Mouse (Mus musculus): Measurements from ENCODE around the gene Naif1. TPM values are rescaled to one million over a fixed set of nuclear protein-coding genes. Genes with fewer than 3 reads are reported as not detected.

Naif1 gene
- total and polyA plus RNA-seq, 3 experiments: 2.7 to 6.5 (median 3.5) TPM

DNA sequence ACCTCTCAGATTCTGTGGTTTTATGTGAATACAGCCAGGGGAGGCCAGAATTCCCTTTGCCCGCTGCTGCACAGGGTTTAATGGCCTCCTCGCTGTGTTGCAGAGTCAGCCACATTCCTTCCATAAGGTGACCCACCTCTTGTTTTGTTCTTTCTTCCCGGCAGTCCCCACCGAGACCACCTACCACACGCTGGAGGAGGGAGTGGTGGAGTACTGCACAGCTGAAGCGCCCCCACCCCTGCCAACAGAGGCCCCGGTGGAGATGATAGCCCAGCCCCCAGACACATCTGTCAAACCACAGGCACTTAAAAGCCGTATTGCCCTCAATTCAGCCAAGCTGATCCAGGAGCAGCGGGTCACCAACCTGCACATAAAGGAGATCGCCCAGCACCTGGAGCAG is 4.4 kb downstream of the Naif1 start:
- H3K4me3 ChIP-seq (replicated peaks in 1 of 3; ENCODE audit: low read depth in 2 of 3, low read length in 2 of 3, poor library complexity in 1 of 3): no peak overlapping the region
- in situ Hi-C loops (cut with MboI; ENCODE audit: low pct_ligation_motif_present, low pct_unique_long_range_greater_than_20kb, low sequenced_read_pairs): loop anchor here (5.0 kb wide), 2 partner anchors 33 to 37 kb away; no protein-coding TSS in a partner anchor
- H3K27ac ChIP-seq (ENCODE audit: insufficient read depth, low read depth): no peak overlapping the region

GRCm38 (mm10) chr2:32455101-32455500 is 4.8 kb downstream of the Naif1 start:
- Histone ChIP-seq H3K9me3 (replicated peaks; ENCODE audit: low read length) (peaks cover 3% of the 10 kb centered on the region), H3K9ac (ENCODE audit: insufficient read depth, low read depth) (no peak overlapping the region), H3K4me3 (replicated peaks in 1 of 3; ENCODE audit: low read depth in 2 of 3, low read length in 2 of 3, poor library complexity in 1 of 3) (no peak overlapping the region), H3K4me2 (ENCODE audit: insufficient read depth, low read depth, poor library complexity, severe bottlenecking) (no peak overlapping the region), H3K79me2 (replicated peaks; ENCODE audit: control insufficient read depth, extremely low read depth, insufficient read depth, poor library complexity, severe bottlenecking) (peaks cover 8% of the 10 kb centered on the region), H3K27ac (ENCODE audit: insufficient read depth, low read depth) (no peak overlapping the region), H3K4me1 (ENCODE audit: control insufficient read depth in 1 of 2, insufficient read depth in 2 of 2) (peaks cover 9 to 23% of the 10 kb centered on the region in 2 experiments), H3K27me3 (replicated peaks) (no peaks in the 10 kb centered on the region), H3K36me3 (replicated peaks in 1 of 2; ENCODE audit: control insufficient read depth in 1 of 2, insufficient read depth in 1 of 2, low read length in 1 of 2) (peaks cover 15 to 27% of the 10 kb centered on the region in 2 experiments)
- DNase-seq (ENCODE audit: extremely low read depth): no peak
- in situ Hi-C loops (cut with MboI; ENCODE audit: low pct_ligation_motif_present, low pct_unique_long_range_greater_than_20kb, low sequenced_read_pairs) (no loop called here), dilution Hi-C loops (cut with MboI; ENCODE audit: extremely low pct_ligation_motif_present, extremely low pct_unique_long_range_greater_than_20kb, low sequenced_read_pairs) (no loop called here)
- TF ChIP-seq BHLHE40 (IDR thresholded peaks at IDR 0.05; ENCODE audit: low read depth, low read length) (no peak), CHD2 (IDR thresholded peaks at IDR 0.05; ENCODE audit: low read length) (no peak), MEF2A (IDR thresholded peaks at IDR 0.05; ENCODE audit: borderline replicate concordance, low read depth, low read length) (no peak), PAX5 (IDR thresholded peaks at IDR 0.05; ENCODE audit: low read length) (no peak), EP300 (IDR thresholded peaks at IDR 0.05; ENCODE audit: low read length) (no peak), MAZ (IDR thresholded peaks at IDR 0.05; ENCODE audit: low read depth, low read length) (no peak)

More for the DNA sequence above, 4.4 kb downstream of the Naif1 start:
- Histone ChIP-seq H3K36me3 (replicated peaks in 1 of 2; ENCODE audit: control insufficient read depth in 1 of 2, insufficient read depth in 1 of 2, low read length in 1 of 2) (peaks cover 15 to 27% of the 10 kb centered on the region in 2 experiments), H3K9ac (ENCODE audit: insufficient read depth, low read depth) (no peak overlapping the region), H3K9me3 (replicated peaks; ENCODE audit: low read length) (peaks cover 7% of the 10 kb centered on the region), H3K4me1 (ENCODE audit: control insufficient read depth in 1 of 2, insufficient read depth in 2 of 2) (peaks cover 9 to 27% of the 10 kb centered on the region in 2 experiments), H3K4me2 (ENCODE audit: insufficient read depth, low read depth, poor library complexity, severe bottlenecking) (no peak overlapping the region), H3K79me2 (replicated peaks; ENCODE audit: control insufficient read depth, extremely low read depth, insufficient read depth, poor library complexity, severe bottlenecking) (peaks cover 13% of the 10 kb centered on the region), H3K27me3 (replicated peaks) (no peaks in the 10 kb centered on the region)
- TF ChIP-seq UBTF (IDR thresholded peaks at IDR 0.05; ENCODE audit: low read depth, low read length): no peak
- no peak for TF ChIP-seq JUN (IDR thresholded peaks at IDR 0.05; ENCODE audit: insufficient read depth, low read depth, low read length)
- TF ChIP-seq USF1 (IDR thresholded peaks at IDR 0.05; ENCODE audit: low read depth, low read length): no peak
- TF ChIP-seq ZNF384 (IDR thresholded peaks at IDR 0.05; ENCODE audit: low read depth, low read length): no peak
- TF ChIP-seq MYC (IDR thresholded peaks at IDR 0.05; ENCODE audit: low read depth, low read length): no peak
- no peak for TF ChIP-seq KAT2A (IDR thresholded peaks at IDR 0.05; ENCODE audit: insufficient replicate concordance, low read length)
- no peak for TF ChIP-seq CTCF (conservative IDR thresholded peaks at IDR 0.05 in 1 of 2, IDR thresholded peaks at IDR 0.05 in 1 of 2; ENCODE audit: low read depth in 2 of 2, low read length in 2 of 2)
- TF ChIP-seq ZKSCAN1 (IDR thresholded peaks at IDR 0.05; ENCODE audit: borderline replicate concordance, low read depth, low read length): no peak
- no peak for TF ChIP-seq CHD2 (IDR thresholded peaks at IDR 0.05; ENCODE audit: low read length)
- TF ChIP-seq SMC3 (IDR thresholded peaks at IDR 0.05; ENCODE audit: low read depth, low read length): no peak
- TF ChIP-seq ELF1 (IDR thresholded peaks at IDR 0.05; ENCODE audit: low read depth, low read length): no peak
- no peak for TF ChIP-seq CHD1 (IDR thresholded peaks at IDR 0.05; ENCODE audit: low read depth, low read length)
- no peak for TF ChIP-seq NRF1 (IDR thresholded peaks at IDR 0.05; ENCODE audit: low read depth, low read length)
- TF ChIP-seq ZMIZ1 (IDR thresholded peaks at IDR 0.05; ENCODE audit: low read depth, low read length): no peak
- no peak for TF ChIP-seq RCOR1 (conservative IDR thresholded peaks at IDR 0.05; ENCODE audit: low read depth, low read length)
- no peak for TF ChIP-seq RAD21 (IDR thresholded peaks at IDR 0.05; ENCODE audit: low read depth, low read length)
- no peak for TF ChIP-seq SIN3A (IDR thresholded peaks at IDR 0.05; ENCODE audit: low read length)
- TF ChIP-seq USF2 (conservative IDR thresholded peaks at IDR 0.05; ENCODE audit: low read depth, low read length): no peak
- no peak for TF ChIP-seq E2F4 (IDR thresholded peaks at IDR 0.05; ENCODE audit: insufficient replicate concordance, low read depth, low read length)
- dilution Hi-C loops (cut with MboI; ENCODE audit: extremely low pct_ligation_motif_present, extremely low pct_unique_long_range_greater_than_20kb, low sequenced_read_pairs): no loop called here
- DNase-seq (ENCODE audit: extremely low read depth): no peak

Data from CH12.LX (cell line).